Mouse (Mus musculus) liver, adult 2 months (tissue): ENCODE data around the gene Nod1. TPM values are rescaled to one million over a fixed set of nuclear protein-coding genes. Genes with fewer than 3 reads are reported as not detected.

Experiments
- DNase-seq: peaks from one replicate; pipeline ENCODE4 v3.0.0-alpha.2; 2011; ENCODE audit warnings: low read depth, low spot score; ENCODE audit errors: extremely low read depth
- H3K27ac ChIP-seq: fragments of 200-500 bp; replicated peaks from 2 replicates; pipeline ENCODE4 v1.5.1; 2012; ENCODE audit warnings: low read depth, mild to moderate bottlenecking, control low read depth, inconsistent platforms, low read length; ENCODE audit not compliant: insufficient read depth
- H3K27me3 ChIP-seq: fragments of 200-500 bp; 2 replicates; pipeline ENCODE4 v1.6.1; 2012; ENCODE audit warnings: mild to moderate bottlenecking, moderate library complexity, low read length, inconsistent platforms; ENCODE audit not compliant: control insufficient read depth, insufficient read depth
- H3K36me3 ChIP-seq: fragments of 200-500 bp; 2 replicates; pipeline ENCODE4 v1.6.1; 2012; ENCODE audit warnings: low read length, inconsistent platforms; ENCODE audit not compliant: control insufficient read depth, insufficient read depth
- H3K4me1 ChIP-seq: fragments of 200-500 bp; 2 replicates; pipeline ENCODE4 v1.6.1; 2011; ENCODE audit warnings: low read length; ENCODE audit not compliant: control insufficient read depth, insufficient read depth
- H3K4me3 ChIP-seq: fragments of 200-500 bp; 2 replicates; pipeline ENCODE4 v1.5.1; 2011; ENCODE audit warnings: low read depth, mild to moderate bottlenecking, control low read depth, low read length, moderate library complexity; ENCODE audit not compliant: insufficient read depth
- H3K79me2 ChIP-seq: fragments of 200-500 bp; 2 replicates; pipeline ENCODE4 v1.6.1; 2012; ENCODE audit warnings: inconsistent platforms, mild to moderate bottlenecking, low read length, moderate library complexity; ENCODE audit not compliant: control insufficient read depth, insufficient read depth
- H3K9ac ChIP-seq: fragments of 200-500 bp; 2 replicates; pipeline ENCODE4 v1.6.1; 2012; ENCODE audit warnings: low read depth, mild to moderate bottlenecking, control low read depth, inconsistent platforms, low read length
- CTCF ChIP-seq: fragments of 200-500 bp; IDR thresholded peaks from 2 replicates; pipeline ENCODE4 v1.5.1; 2011; ENCODE audit warnings: low read depth, low read length, control low read depth
- POLR2A ChIP-seq: fragments of 200-500 bp; IDR thresholded peaks from 2 replicates; pipeline ENCODE4 v1.6.1; 2011; ENCODE audit warnings: low read length, control low read depth; ENCODE audit not compliant: insufficient read depth; ENCODE audit errors: extremely low read depth
- WGBS: fragments of 180-500 bp; shearing (Covaris S2); methylation state at CpG from one replicate; pipeline ENCODE4 v1.1.7; 2018; 5-methylcytosine and 5-hydroxymethylcytosine counted together
- polyA plus RNA-seq: library from polyadenylated mRNA; depleted of rRNA; stranded (reverse); fragments of >200 nt; gene quantifications from 2 replicates; pipeline ENCODE4 v1.2.3, GENCODE M21; 2012
- total RNA-seq: library from RNA; depleted of rRNA; stranded (reverse); fragments of >200 nt; gene quantifications from 2 replicates; pipeline ENCODE4 v1.2.3, GENCODE M21; 2014

The Nod1 gene
- total and polyA plus RNA-seq, 2 experiments, result 7.0 to 8.1 TPM

DNA sequence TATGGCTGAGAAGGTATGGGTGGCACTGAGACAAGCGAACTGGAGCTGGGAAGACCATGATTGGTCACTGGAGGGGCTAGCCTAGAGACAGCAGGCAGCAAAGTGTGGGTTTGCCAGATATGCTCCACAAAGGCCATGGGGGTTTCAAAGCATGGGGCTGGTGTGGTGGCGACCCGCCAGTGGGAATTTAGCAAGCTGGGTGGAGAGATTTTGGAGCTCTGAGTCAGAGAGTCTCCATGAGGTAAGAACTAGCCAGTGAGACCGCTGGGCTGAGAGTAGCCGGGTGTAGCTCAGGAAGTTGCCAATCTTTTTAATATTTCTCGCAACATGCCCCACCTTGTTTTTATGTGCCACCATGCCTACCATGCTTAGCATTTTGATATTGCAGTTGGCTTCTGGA lies 15.7 kb upstream of the Nod1 start:
- Histone ChIP-seq H3K9ac (no peak overlapping the region), H3K27me3 (no peaks in the 10 kb centered on the region), H3K4me3 (no peak overlapping the region), H3K36me3 (peaks cover 14% of the 10 kb centered on the region), H3K4me1 (peaks cover 7% of the 10 kb centered on the region), H3K27ac (no peak overlapping the region), H3K79me2 (no peaks in the 10 kb centered on the region)
- TF ChIP-seq CTCF (no peak), POLR2A (no peak)
- WGBS, result 97% methylated on average over 6 of the region's 6 CpGs
- DNase-seq, result no peak

GRCm38 (mm10) chr6:54984096-54984495 lies 11.7 kb upstream of the Nod1 start:
- WGBS, result 95% methylated on average over 8 of the region's 8 CpGs
- peaks cover 12% of the 10 kb centered on the region for H3K36me3 ChIP-seq
- DNase-seq, result no peak
- TF ChIP-seq CTCF (no peak), POLR2A (no peak)
- H3K9ac ChIP-seq, result no peak overlapping the region
- H3K79me2 ChIP-seq, result no peaks in the 10 kb centered on the region
- no peak overlapping the region for H3K4me3 ChIP-seq
- H3K4me1 ChIP-seq, result no peaks in the 10 kb centered on the region
- no peaks in the 10 kb centered on the region for H3K27me3 ChIP-seq
- no peak overlapping the region for H3K27ac ChIP-seq

- DNase-seq, result no peak
- no peak overlapping the region for H3K27ac ChIP-seq
- 98% methylated on average over 4 of the region's 4 CpGs for WGBS
- no peaks in the 10 kb centered on the region for H3K4me1 ChIP-seq
- no peak for TF ChIP-seq CTCF
- no peak for TF ChIP-seq POLR2A
- H3K79me2 ChIP-seq, result no peaks in the 10 kb centered on the region
- H3K36me3 ChIP-seq, result peaks cover 10% of the 10 kb centered on the region
- no peak overlapping the region for H3K4me3 ChIP-seq
- H3K27me3 ChIP-seq, result no peaks in the 10 kb centered on the region
- no peak overlapping the region for H3K9ac ChIP-seq
Measured at GRCm38 (mm10) chr6:54983526-54984050, 11.2 kb upstream of the Nod1 start.

GRCm38 (mm10) chr6:54979426-54979825 lies 7.0 kb upstream of the Nod1 start:
- TF ChIP-seq CTCF (no peak), POLR2A (no peak)
- no peaks in the 10 kb centered on the region for H3K79me2 ChIP-seq
- H3K36me3 ChIP-seq, result no peaks in the 10 kb centered on the region
- 96% methylated on average over 6 of the region's 6 CpGs for WGBS
- no peak overlapping the region for H3K27ac ChIP-seq
- no peak for DNase-seq
- H3K4me1 ChIP-seq, result no peaks in the 10 kb centered on the region
- no peak overlapping the region for H3K4me3 ChIP-seq
- H3K27me3 ChIP-seq, result no peaks in the 10 kb centered on the region
- H3K9ac ChIP-seq, result no peak overlapping the region

DNA sequence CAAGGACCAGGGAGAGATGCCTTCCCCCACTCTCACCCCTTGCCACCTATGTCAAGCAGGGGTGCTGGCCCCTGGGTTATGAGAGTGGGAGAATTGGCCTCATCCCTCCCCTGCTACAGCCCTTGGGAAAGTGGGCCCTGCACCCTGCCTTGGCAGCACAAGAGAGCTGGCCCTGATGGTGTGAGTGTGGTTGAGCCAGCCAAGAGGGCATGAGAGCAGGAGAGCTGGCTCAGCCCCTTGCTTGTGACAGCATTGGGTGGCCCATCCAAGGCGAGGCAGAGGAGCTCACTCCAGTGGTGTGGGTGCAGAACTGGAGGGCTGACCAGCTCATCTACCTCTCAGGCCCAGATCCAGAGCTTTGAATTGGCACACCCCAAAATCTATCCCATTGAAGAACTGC lies 3.2 kb upstream of the Nod1 start:
- Histone ChIP-seq H3K27me3 (no peaks in the 10 kb centered on the region), H3K9ac (no peak overlapping the region), H3K4me3 (no peak overlapping the region), H3K27ac (no peak overlapping the region), H3K4me1 (peaks cover 6% of the 10 kb centered on the region; the same call in 1 of the 2 replicates), H3K79me2 (peaks cover under 1% of the 10 kb centered on the region; the same call in 1 of the 2 replicates), H3K36me3 (no peaks in the 10 kb centered on the region)
- WGBS, result 100% methylated on average over 1 of the region's 1 CpGs
- DNase-seq, result no peak
- TF ChIP-seq CTCF (no peak), POLR2A (no peak)

- H3K9ac ChIP-seq, result no peak overlapping the region
- H3K36me3 ChIP-seq, result no peaks in the 10 kb centered on the region
- peaks cover 3% of the 10 kb centered on the region; the same call in 1 of the 2 replicates for H3K79me2 ChIP-seq
- no peaks in the 10 kb centered on the region for H3K27me3 ChIP-seq
- WGBS, result 58% methylated on average over 5 of the region's 5 CpGs
- no peak overlapping the region for H3K27ac ChIP-seq
- DNase-seq, result peak; percentile 62
- H3K4me3 ChIP-seq, result no peak overlapping the region
- TF ChIP-seq POLR2A (no peak), CTCF (peak; percentile 77)
- H3K4me1 ChIP-seq, result peaks cover 9% of the 10 kb centered on the region; the same call in 1 of the 2 replicates
Measured at GRCm38 (mm10) chr6:54974501-54974900, 2.1 kb upstream of the Nod1 start.
